22 mouse cellular contexts compared by ENCODE assay signal in the genomic region with DNA sequence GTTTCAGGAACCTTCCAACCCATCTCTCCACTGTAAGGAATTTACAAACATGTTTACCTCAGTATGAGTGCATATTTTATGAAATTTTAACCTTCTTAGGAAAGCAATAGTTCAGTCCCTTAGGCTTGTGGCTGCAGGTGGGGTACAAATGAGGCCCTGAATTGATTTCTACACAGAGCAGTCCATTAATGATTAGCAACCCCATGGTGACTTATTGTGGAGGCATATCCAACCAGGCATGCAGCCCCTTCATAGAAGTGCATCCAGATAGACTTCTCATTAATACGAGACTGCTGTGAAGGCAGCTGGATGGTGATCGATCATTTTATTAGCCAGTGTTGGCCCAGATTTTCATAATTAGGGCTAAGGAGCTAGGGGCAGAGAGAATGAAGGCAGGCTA.
"Had no signal": no experiment of that assay in that cellular context is flagged by ENCODE, and none has a peak within 500 bp of the region (broad histone marks: within the 10 kb centered on the region; RNA-seq: fewer than 3 reads in every experiment).

No protein-coding gene starts in this region.

- H3K27me3 ChIP-seq: intestine, embryonic 15.5 days; limb, embryonic 13.5 days; liver, embryonic 12.5 days; liver, embryonic 15.5 days; lung, embryonic 15.5 days; megakaryocyte, embryonic 14.5 days; midbrain, embryonic 13.5 days; neural tube, embryonic 13.5 days had no signal

- H3K9me3 ChIP-seq: intestine, embryonic 15.5 days; limb, embryonic 10.5 days; limb, embryonic 13.5 days; liver, embryonic 12.5 days; liver, embryonic 15.5 days; lung, embryonic 15.5 days; midbrain, embryonic 10.5 days; midbrain, embryonic 13.5 days; neural tube, embryonic 13.5 days had no signal

- H3K4me1 ChIP-seq: intestine, embryonic 15.5 days; limb, embryonic 10.5 days; liver, embryonic 12.5 days; liver, embryonic 15.5 days; lung, embryonic 15.5 days; megakaryocyte, embryonic 14.5 days; midbrain, embryonic 10.5 days had no signal

- DNase-seq: layer of hippocampus, adult 9-11 months; liver; lung, adult 18-20 months; lung, postnatal 10 days; lung, postnatal 36 days; right cerebral cortex, postnatal 25 days; thymus, adult 18-20 months; thymus, postnatal 36 days had no signal

- ATAC-seq: hindbrain, embryonic 16.5 days; intestine, embryonic 15.5 days; liver, embryonic 12.5 days; midbrain, embryonic 13.5 days; midbrain, embryonic 16.5 days had no signal

- H3K4me3 ChIP-seq: intestine, embryonic 15.5 days; layer of hippocampus, adult 2 months; limb, embryonic 10.5 days; limb, embryonic 13.5 days; liver, embryonic 12.5 days; liver, embryonic 15.5 days; lung, embryonic 15.5 days; megakaryocyte, embryonic 14.5 days; midbrain, embryonic 10.5 days; midbrain, embryonic 13.5 days; myocyte; neural tube, embryonic 13.5 days had no signal

- H3K9ac ChIP-seq: intestine, embryonic 15.5 days; limb, embryonic 13.5 days; liver, embryonic 12.5 days; liver, embryonic 15.5 days; lung, embryonic 15.5 days; midbrain, embryonic 13.5 days; neural tube, embryonic 13.5 days had no signal

- H3K4me2 ChIP-seq: intestine, embryonic 15.5 days; limb, embryonic 13.5 days; liver, embryonic 12.5 days; liver, embryonic 15.5 days; lung, embryonic 15.5 days; midbrain, embryonic 13.5 days; neural tube, embryonic 13.5 days had no signal

- H3K36me3 ChIP-seq: intestine, embryonic 15.5 days; limb, embryonic 10.5 days; limb, embryonic 13.5 days; liver, embryonic 12.5 days; liver, embryonic 15.5 days; lung, embryonic 15.5 days; midbrain, embryonic 10.5 days; midbrain, embryonic 13.5 days; neural tube, embryonic 13.5 days had no signal

- H3K27ac ChIP-seq: intestine, embryonic 15.5 days; layer of hippocampus, adult 2 months; limb, embryonic 10.5 days; limb, embryonic 13.5 days; liver, embryonic 12.5 days; liver, embryonic 15.5 days; lung, embryonic 15.5 days; midbrain, embryonic 10.5 days; midbrain, embryonic 13.5 days; neural tube, embryonic 13.5 days had no signal
